Mouse (Mus musculus): ENCODE measurements around the gene Eml1. TPM values are rescaled to one million over a fixed set of nuclear protein-coding genes. Genes with fewer than 3 reads are reported as not detected.
A peak's percentile ranks its signal among the peaks of the same experiment; 100 is the strongest.

The Eml1 gene
- total RNA-seq, 1 experiment: 4.2 TPM

GRCm38 (mm10) chr12:108541088-108541487, 170.3 kb downstream of the Eml1 start:
- peaks cover 0 to 13% of the 10 kb centered on the region in 2 experiments; a peak in 2 of 4 replicates for H3K4me1 ChIP-seq (ENCODE audit: control insufficient read depth in 2 of 2, insufficient read depth in 2 of 2, low read length in 2 of 2, poor library complexity in 1 of 2)
- H3K27ac ChIP-seq (ENCODE audit: insufficient read depth, low read depth, low read length, poor library complexity, severe bottlenecking): no peak overlapping the region
- no peaks in the 10 kb centered on the region for H3K9me3 ChIP-seq (ENCODE audit: control insufficient read depth, insufficient read depth, low read depth, low read length)
- peak; percentile 53 for DNase-seq (ENCODE audit: low read depth, low spot score)
- no peak overlapping the region for H3K9ac ChIP-seq (ENCODE audit: insufficient read depth, low read depth, low read length, poor library complexity, severe bottlenecking)
- H3K36me3 ChIP-seq (ENCODE audit: control insufficient read depth, insufficient read depth, low read length, poor library complexity, severe bottlenecking): no peaks in the 10 kb centered on the region
- no peak overlapping the region for H3K4me3 ChIP-seq (ENCODE audit: insufficient read depth in 1 of 2, low read depth in 1 of 2, low read length in 2 of 2, poor library complexity in 1 of 2, severe bottlenecking in 1 of 2)
- in situ Hi-C loops (cut with MboI; ENCODE audit: low sequenced_read_pairs in 2 of 2, unreplicated experiment in 2 of 2): no loop called here
- peak; percentile 24; the same call in 1 of the 2 replicates for TF ChIP-seq ZC3H11A (IDR thresholded peaks at IDR 0.05; ENCODE audit: borderline replicate concordance, low read depth, low read length)
- TF ChIP-seq CHD2 (IDR thresholded peaks at IDR 0.05; ENCODE audit: low read depth, low read length): no peak

GRCm38 (mm10) chr12:108546508-108547153, 175.9 kb downstream of the Eml1 start:
- TF ChIP-seq CHD2 (IDR thresholded peaks at IDR 0.05; ENCODE audit: low read depth, low read length) (no peak), ZC3H11A (IDR thresholded peaks at IDR 0.05; ENCODE audit: borderline replicate concordance, low read depth, low read length) (no peak), MAFK (IDR thresholded peaks at IDR 0.05; ENCODE audit: insufficient read depth, low read depth, low read length) (no peak), HCFC1 (IDR thresholded peaks at IDR 0.05; ENCODE audit: borderline replicate concordance, insufficient read depth, low read length) (no peak), ZNF384 (IDR thresholded peaks at IDR 0.05; ENCODE audit: low read depth, low read length) (no peak)
- Histone ChIP-seq H3K27ac (ENCODE audit: insufficient read depth, low read depth, low read length, poor library complexity, severe bottlenecking) (no peak overlapping the region), H3K4me3 (ENCODE audit: insufficient read depth in 1 of 2, low read depth in 1 of 2, low read length in 2 of 2, poor library complexity in 1 of 2, severe bottlenecking in 1 of 2) (no peak overlapping the region), H3K9ac (ENCODE audit: insufficient read depth, low read depth, low read length, poor library complexity, severe bottlenecking) (no peak overlapping the region), H3K9me3 (ENCODE audit: control insufficient read depth, insufficient read depth, low read depth, low read length) (no peaks in the 10 kb centered on the region), H3K36me3 (ENCODE audit: control insufficient read depth, insufficient read depth, low read length, poor library complexity, severe bottlenecking) (no peaks in the 10 kb centered on the region), H3K4me1 (ENCODE audit: control insufficient read depth in 2 of 2, insufficient read depth in 2 of 2, low read length in 2 of 2, poor library complexity in 1 of 2) (peaks cover 0 to 20% of the 10 kb centered on the region in 2 experiments; a peak in 2 of 4 replicates)
- DNase-seq (ENCODE audit: low read depth, low spot score): no peak
- in situ Hi-C loops (cut with MboI; ENCODE audit: low sequenced_read_pairs in 2 of 2, unreplicated experiment in 2 of 2): no loop called here

DNA sequence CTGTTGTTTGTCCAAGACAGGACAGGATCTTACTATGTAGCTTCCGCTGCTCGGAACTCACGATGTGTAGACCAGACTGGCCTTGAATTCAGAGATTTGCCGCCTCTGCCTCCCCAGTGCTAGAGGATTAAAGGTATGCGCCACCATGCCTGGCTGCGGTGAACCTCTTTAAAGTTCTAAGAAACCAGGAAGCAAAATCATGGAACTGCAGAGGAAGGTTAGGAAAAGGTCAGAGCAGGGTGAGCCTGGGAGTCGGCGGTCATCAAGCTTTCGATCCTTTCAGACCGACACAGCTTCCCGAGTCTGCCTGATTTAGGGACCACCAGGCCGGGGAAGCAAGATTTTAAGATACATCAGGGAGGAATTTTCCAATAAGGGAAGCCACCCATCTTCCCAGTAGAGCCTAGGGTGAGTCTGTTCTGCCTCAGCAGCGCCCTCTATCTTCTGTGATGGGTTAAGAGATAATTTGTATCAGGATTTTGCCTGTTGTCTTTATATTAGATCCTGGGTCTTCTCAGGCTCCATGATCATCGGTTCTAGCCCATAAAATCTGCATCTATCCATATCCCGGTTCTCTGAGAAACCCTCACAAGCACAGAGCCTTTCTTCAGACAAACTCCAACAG, 176.6 kb downstream of the Eml1 start:
- peak; percentile 52 for DNase-seq (ENCODE audit: low read depth, low spot score)
- Histone ChIP-seq H3K4me3 (ENCODE audit: insufficient read depth in 1 of 2, low read depth in 1 of 2, low read length in 2 of 2, poor library complexity in 1 of 2, severe bottlenecking in 1 of 2) (no peak overlapping the region), H3K36me3 (ENCODE audit: control insufficient read depth, insufficient read depth, low read length, poor library complexity, severe bottlenecking) (no peaks in the 10 kb centered on the region), H3K9me3 (ENCODE audit: control insufficient read depth, insufficient read depth, low read depth, low read length) (no peaks in the 10 kb centered on the region), H3K9ac (ENCODE audit: insufficient read depth, low read depth, low read length, poor library complexity, severe bottlenecking) (peak overlapping the region; percentile 39; the same call in 1 of the 2 replicates), H3K4me1 (ENCODE audit: control insufficient read depth in 2 of 2, insufficient read depth in 2 of 2, low read length in 2 of 2, poor library complexity in 1 of 2) (peaks cover 0 to 17% of the 10 kb centered on the region in 2 experiments; a peak in 2 of 4 replicates), H3K27ac (ENCODE audit: insufficient read depth, low read depth, low read length, poor library complexity, severe bottlenecking) (no peak overlapping the region)
- no peak for TF ChIP-seq MAFK (IDR thresholded peaks at IDR 0.05; ENCODE audit: insufficient read depth, low read depth, low read length)
- TF ChIP-seq CHD2 (IDR thresholded peaks at IDR 0.05; ENCODE audit: low read depth, low read length): no peak
- no peak for TF ChIP-seq ZC3H11A (IDR thresholded peaks at IDR 0.05; ENCODE audit: borderline replicate concordance, low read depth, low read length)
- TF ChIP-seq HCFC1 (IDR thresholded peaks at IDR 0.05; ENCODE audit: borderline replicate concordance, insufficient read depth, low read length): no peak
- no peak for TF ChIP-seq ZNF384 (IDR thresholded peaks at IDR 0.05; ENCODE audit: low read depth, low read length)
- in situ Hi-C loops (cut with MboI; ENCODE audit: low sequenced_read_pairs in 2 of 2, unreplicated experiment in 2 of 2): no loop called here

GRCm38 (mm10) chr12:108551731-108552130, 181.0 kb downstream of the Eml1 start:
- H3K27ac ChIP-seq (ENCODE audit: insufficient read depth, low read depth, low read length, poor library complexity, severe bottlenecking): no peak overlapping the region
- H3K4me3 ChIP-seq (ENCODE audit: insufficient read depth in 1 of 2, low read depth in 1 of 2, low read length in 2 of 2, poor library complexity in 1 of 2, severe bottlenecking in 1 of 2): no peak overlapping the region
- TF ChIP-seq ZNF384 (IDR thresholded peaks at IDR 0.05; ENCODE audit: low read depth, low read length): no peak
- TF ChIP-seq CHD2 (IDR thresholded peaks at IDR 0.05; ENCODE audit: low read depth, low read length): no peak
- TF ChIP-seq ZC3H11A (IDR thresholded peaks at IDR 0.05; ENCODE audit: borderline replicate concordance, low read depth, low read length): no peak
- no peak for TF ChIP-seq MAFK (IDR thresholded peaks at IDR 0.05; ENCODE audit: insufficient read depth, low read depth, low read length)
- no peak for TF ChIP-seq HCFC1 (IDR thresholded peaks at IDR 0.05; ENCODE audit: borderline replicate concordance, insufficient read depth, low read length)
- no peak for DNase-seq (ENCODE audit: low read depth, low spot score)
- no peak overlapping the region for H3K9ac ChIP-seq (ENCODE audit: insufficient read depth, low read depth, low read length, poor library complexity, severe bottlenecking)
- no peaks in the 10 kb centered on the region for H3K36me3 ChIP-seq (ENCODE audit: control insufficient read depth, insufficient read depth, low read length, poor library complexity, severe bottlenecking)
- in situ Hi-C loops (cut with MboI; ENCODE audit: low sequenced_read_pairs in 2 of 2, unreplicated experiment in 2 of 2): no loop called here
- H3K9me3 ChIP-seq (ENCODE audit: control insufficient read depth, insufficient read depth, low read depth, low read length): no peaks in the 10 kb centered on the region
- peaks cover 3 to 22% of the 10 kb centered on the region in 2 experiments; a peak in 3 of 4 replicates for H3K4me1 ChIP-seq (ENCODE audit: control insufficient read depth in 2 of 2, insufficient read depth in 2 of 2, low read length in 2 of 2, poor library complexity in 1 of 2)
